Mouse (Mus musculus) G1E (cell line): Measurements from ENCODE around the gene B3glct. TPM values are rescaled to one million over a fixed set of nuclear protein-coding genes. Genes with fewer than 3 reads are reported as not detected.

Source experiments
- ATAC-seq: 2 replicates; pipeline ENCODE4 v1.8.0; 2016; ENCODE audit warnings: mild to moderate bottlenecking; ENCODE audit not compliant: insufficient number of reproducible peaks, poor library complexity, low FRiP score, severe bottlenecking; ENCODE audit errors: extremely low read depth
- DNase-seq: peaks from one replicate; pipeline ENCODE4 v3.0.0; 2012; ENCODE audit warnings: low spot score
- H3K27me3 ChIP-seq: 2 replicates; pipeline ENCODE4 v1.6.1; 2012; ENCODE audit warnings: mild to moderate bottlenecking, low read length, inconsistent platforms; ENCODE audit not compliant: insufficient read depth
- H3K36me3 ChIP-seq: replicated peaks from 2 replicates; pipeline ENCODE3; 2012; ENCODE audit warnings: mild to moderate bottlenecking, inconsistent platforms
- H3K4me1 ChIP-seq: 2 replicates; pipeline ENCODE4 v1.6.1; 2012; ENCODE audit warnings: low read depth, low read length, inconsistent platforms, mixed read lengths; ENCODE audit not compliant: insufficient read depth
- H3K4me3 ChIP-seq: 2 replicates; pipeline ENCODE4 v1.5.1; 2012; ENCODE audit warnings: low read depth, mild to moderate bottlenecking, inconsistent platforms, low read length, moderate library complexity, mixed read lengths
- H3K9me3 ChIP-seq: replicated peaks from 2 replicates; pipeline ENCODE4 v1.6.1; 2012; ENCODE audit warnings: inconsistent platforms
- CTCF ChIP-seq: IDR thresholded peaks from 2 replicates; pipeline ENCODE4 v1.5.1; 2012; ENCODE audit warnings: low read depth, low read length, inconsistent platforms, mixed read lengths
- GATA1 ChIP-seq: IDR thresholded peaks from 2 replicates; pipeline ENCODE4 v1.6.1; 2012; ENCODE audit warnings: borderline replicate concordance, low read length, inconsistent platforms, mixed read lengths
- GATA2 ChIP-seq: IDR thresholded peaks from 2 replicates; pipeline ENCODE4 v1.6.1; 2012; ENCODE audit warnings: low read depth, low read length, inconsistent platforms, borderline replicate concordance
- POLR2AphosphoS5 ChIP-seq: IDR thresholded peaks from 2 replicates; pipeline ENCODE4 v1.6.1; 2012; ENCODE audit warnings: low read depth, low read length, inconsistent platforms; ENCODE audit not compliant: insufficient replicate concordance
- TAL1 ChIP-seq: conservative IDR thresholded peaks from 2 replicates; pipeline ENCODE4 v1.6.1; 2012; ENCODE audit warnings: low read depth, low read length, inconsistent platforms, mixed read lengths
- polyA plus RNA-seq: library from polyadenylated mRNA; stranded (reverse); fragments of >175 nt; gene quantifications from 2 replicates; pipeline ENCODE4 v1.2.3, GENCODE M21; 2012
- total RNA-seq, 2 experiments: library from RNA; stranded (forward) in 1 of 2; stranded (reverse) in 1 of 2; fragments of 200-1000 nt in 1 of 2; fragments of >200 nt in 1 of 2; fragmentation: Nextera tagmentation in 1 of 2; gene quantifications; 2 replicates each; pipeline ENCODE4 v1.2.3; 2014 to 2017

The B3glct gene
- total and polyA plus RNA-seq, 3 experiments: 4.6 to 18.1 (median 5.2) TPM

- H3K36me3 ChIP-seq: peaks cover 56% of the 10 kb centered on the region
- ATAC-seq (no peak; the same call in 1 of the 2 replicates), DNase-seq (no peak)
- no peaks in the 10 kb centered on the region for H3K27me3 ChIP-seq
- no peaks in the 10 kb centered on the region for H3K4me1 ChIP-seq
- H3K4me3 ChIP-seq: no peak overlapping the region
- H3K9me3 ChIP-seq: peaks cover 10% of the 10 kb centered on the region
- peak; percentile 16; the same call in 1 of the 2 replicates for TF ChIP-seq CTCF
- no peak for TF ChIP-seq POLR2AphosphoS5
Measured at GRCm38 (mm10) chr5:149711545-149711944, 33.5 kb downstream of the B3glct start.

- DNase-seq: no peak
- TF ChIP-seq TAL1 (no peak), CTCF (peak; percentile 15; the same call in 1 of the 2 replicates)
- ATAC-seq: no peak
Measured at GRCm38 (mm10) chr5:149713170-149713774, 35.2 kb downstream of the B3glct start.

GRCm38 (mm10) chr5:149713834-149714233, 35.8 kb downstream of the B3glct start:
- ATAC-seq: no peak
- H3K4me1 ChIP-seq: no peaks in the 10 kb centered on the region
- no peak for DNase-seq
- peaks cover 48% of the 10 kb centered on the region for H3K36me3 ChIP-seq
- TF ChIP-seq CTCF: no peak
- TF ChIP-seq GATA2: no peak
- TF ChIP-seq GATA1: no peak
- TF ChIP-seq POLR2AphosphoS5: no peak
- TF ChIP-seq TAL1: no peak
- H3K27me3 ChIP-seq: no peaks in the 10 kb centered on the region
- H3K4me3 ChIP-seq: no peak overlapping the region
- H3K9me3 ChIP-seq: peaks cover 1% of the 10 kb centered on the region; the same call in 1 of the 2 replicates

More at GRCm38 (mm10) chr5:149713170-149713774, 35.2 kb downstream of the B3glct start:
- Histone ChIP-seq H3K36me3 (peaks cover 53% of the 10 kb centered on the region), H3K4me1 (no peaks in the 10 kb centered on the region), H3K4me3 (no peak overlapping the region), H3K9me3 (peaks cover 6% of the 10 kb centered on the region; the same call in 1 of the 2 replicates), H3K27me3 (no peaks in the 10 kb centered on the region)

DNA sequence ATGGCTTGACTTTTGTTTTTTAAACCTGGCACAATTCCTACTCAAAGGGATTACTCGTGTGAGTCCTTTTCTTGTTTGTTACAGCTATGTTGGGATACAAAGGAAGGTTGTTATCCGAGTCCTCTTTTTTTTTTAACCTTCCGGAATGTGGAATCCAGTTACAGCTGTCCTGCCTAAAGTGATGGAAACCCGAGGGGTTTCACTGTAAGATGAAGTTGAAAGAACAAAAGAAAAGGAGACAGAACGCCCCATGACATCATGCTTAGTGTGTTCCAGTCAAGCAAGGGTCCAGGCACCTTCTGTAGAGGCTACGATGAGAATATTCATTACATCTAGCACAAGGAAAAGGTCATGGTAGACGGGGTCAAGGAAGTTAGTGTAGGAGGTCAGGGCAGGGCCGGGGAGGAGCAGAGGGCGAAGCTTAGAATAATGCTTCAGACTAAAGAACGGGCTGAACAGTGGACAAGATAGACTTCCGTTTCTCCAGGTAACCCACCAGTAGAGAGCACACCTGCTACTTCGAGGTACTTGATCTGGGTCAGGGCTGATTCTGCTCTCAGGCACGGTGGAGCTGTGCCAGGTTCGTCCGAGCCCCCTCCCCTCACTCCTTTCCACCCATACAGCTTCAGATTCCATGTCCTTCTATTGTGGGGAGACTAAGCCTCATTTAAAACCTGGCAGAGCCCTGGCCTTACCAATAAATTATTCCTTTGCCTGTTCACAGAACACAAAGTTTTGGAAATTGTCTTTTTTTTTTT, 37.7 kb downstream of the B3glct start:
- no peaks in the 10 kb centered on the region for H3K9me3 ChIP-seq
- H3K36me3 ChIP-seq: peaks cover 42% of the 10 kb centered on the region
- H3K27me3 ChIP-seq: no peaks in the 10 kb centered on the region
- TF ChIP-seq POLR2AphosphoS5 (no peak), GATA1 (no peak), GATA2 (no peak), TAL1 (no peak), CTCF (no peak)
- no peak for ATAC-seq
- no peaks in the 10 kb centered on the region for H3K4me1 ChIP-seq
- H3K4me3 ChIP-seq: no peak overlapping the region
- no peak for DNase-seq

GRCm38 (mm10) chr5:149716329-149716690, 38.3 kb downstream of the B3glct start:
- H3K36me3 ChIP-seq: peaks cover 43% of the 10 kb centered on the region
- H3K27me3 ChIP-seq: no peaks in the 10 kb centered on the region
- H3K9me3 ChIP-seq: no peaks in the 10 kb centered on the region
- no peak for TF ChIP-seq GATA2
- no peak for TF ChIP-seq POLR2AphosphoS5
- no peak for TF ChIP-seq TAL1
- no peak for TF ChIP-seq GATA1
- no peak for TF ChIP-seq CTCF
- no peak overlapping the region for H3K4me3 ChIP-seq
- DNase-seq (no peak), ATAC-seq (no peak)
- H3K4me1 ChIP-seq: no peaks in the 10 kb centered on the region

DNA sequence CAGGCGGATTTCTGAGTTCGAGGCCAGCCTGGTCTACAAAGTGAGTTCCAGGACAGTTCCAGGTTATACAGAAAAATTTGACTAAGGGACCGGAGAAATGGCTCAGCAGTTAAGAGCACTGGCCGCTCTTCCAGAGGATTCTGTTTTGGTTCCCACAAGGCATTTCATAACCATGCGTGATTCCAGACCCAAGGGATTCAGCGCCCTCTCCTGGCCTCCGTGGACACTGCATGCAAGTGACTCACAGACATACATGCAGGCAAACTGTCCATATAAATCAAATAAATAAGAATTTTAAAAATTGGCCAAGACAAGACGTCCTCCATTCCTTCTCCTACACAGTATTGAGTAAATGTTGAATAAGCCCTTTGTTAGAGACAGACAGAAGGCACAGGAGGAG, 53.7 kb downstream of the B3glct start:
- H3K9me3 ChIP-seq: peaks cover 15% of the 10 kb centered on the region
- ATAC-seq (no peak), DNase-seq (no peak)
- H3K4me3 ChIP-seq: no peak overlapping the region
- H3K27me3 ChIP-seq: no peaks in the 10 kb centered on the region
- peaks cover 47% of the 10 kb centered on the region for H3K36me3 ChIP-seq
- TF ChIP-seq GATA1 (no peak), CTCF (no peak), GATA2 (no peak), TAL1 (no peak), POLR2AphosphoS5 (no peak)
- no peaks in the 10 kb centered on the region for H3K4me1 ChIP-seq
